Mouse (Mus musculus) liver, embryonic 14.5 days (tissue): ENCODE measurements at regions not wholly inside any gene's neighbourhood (a gene's known extent, or its start where the extent isn't known, plus 50 kb on each side); places are given as distances from the start of the nearest gene placed in this dataset.

Source experiments
- ATAC-seq: fragments of 200-750 bp; cut with Nextera tagmentation; 2 replicates; pipeline ENCODE4 v1.8.0; 2017; ENCODE audit warnings: moderate number of reproducible peaks, mild to moderate bottlenecking, moderate library complexity; ENCODE audit not compliant: insufficient read depth
- DNase-seq, 3 experiments: peaks; one replicate each; pipeline ENCODE4 v3.0.0-alpha.2; 2012 to 2013; ENCODE audit warnings: low read depth in 3 of 3, low spot score in 3 of 3
- H3K27ac ChIP-seq: fragments of 300-500 bp; sonication (generic); 2 replicates; pipeline ENCODE4 v1.5.1; 2014; ENCODE audit warnings: moderate library complexity, mild to moderate bottlenecking, control low read depth, inconsistent platforms
- H3K27me3 ChIP-seq: fragments of 300-500 bp; sonication (generic); 2 replicates; pipeline ENCODE4 v1.6.1; 2014; ENCODE audit warnings: mild to moderate bottlenecking, low read length, moderate library complexity; ENCODE audit not compliant: control insufficient read depth, insufficient read depth
- H3K36me3 ChIP-seq: fragments of 300-500 bp; sonication (generic); replicated peaks from 2 replicates; pipeline ENCODE4 v1.6.1; 2014; ENCODE audit warnings: low read depth; ENCODE audit not compliant: control insufficient read depth, insufficient read depth
- H3K4me1 ChIP-seq, 2 experiments: fragments of 200-500 bp in 1 of 2; fragments of 300-500 bp in 1 of 2; sonication (generic) in 1 of 2; replicated peaks; 2 replicates each; pipeline ENCODE4 v1.6.1; 2012 to 2014; ENCODE audit warnings: antibody characterized with exemption in 1 of 2, inconsistent platforms in 1 of 2, low read length in 1 of 2; ENCODE audit not compliant: control insufficient read depth in 2 of 2, insufficient read depth in 2 of 2
- H3K4me2 ChIP-seq: fragments of 300-500 bp; sonication (generic); 2 replicates; pipeline ENCODE4 v1.6.1; 2014; ENCODE audit warnings: low read depth, mild to moderate bottlenecking, control low read depth, moderate library complexity
- H3K4me3 ChIP-seq, 2 experiments: fragments of 200-500 bp in 1 of 2; fragments of 300-500 bp in 1 of 2; sonication (generic) in 1 of 2; 2 replicates each; pipeline ENCODE4 v1.5.1; 2012 to 2014; ENCODE audit warnings: low read depth in 2 of 2, low read length in 2 of 2, mild to moderate bottlenecking in 2 of 2, control low read depth in 1 of 2, inconsistent platforms in 1 of 2, moderate library complexity in 1 of 2; ENCODE audit not compliant: insufficient read depth in 1 of 2
- H3K9ac ChIP-seq: fragments of 300-500 bp; sonication (generic); replicated peaks from 2 replicates; pipeline ENCODE4 v1.6.1; 2014; ENCODE audit warnings: mild to moderate bottlenecking, control low read depth, moderate library complexity
- H3K9me3 ChIP-seq: fragments of 300-500 bp; sonication (generic); 2 replicates; pipeline ENCODE4 v1.6.1; 2016; ENCODE audit warnings: low read length, mixed read lengths; ENCODE audit not compliant: control insufficient read depth
- CTCF ChIP-seq: IDR thresholded peaks from 2 replicates; pipeline ENCODE4 v1.5.1; 2016; ENCODE audit warnings: antibody characterized with exemption, low read depth, control low read depth
- EP300 ChIP-seq: IDR thresholded peaks from 2 replicates; pipeline ENCODE4 v1.6.1; 2016; ENCODE audit warnings: antibody characterized with exemption, low read depth
- WGBS: fragments of 180-500 bp; shearing (Covaris S2); extraction: QIAGEN DNeasy Blood & Tissue Kit; methylation state at CpG from one replicate; pipeline ENCODE4 v1.1.7; 2014; ENCODE audit not compliant: insufficient replicate concordance; 5-methylcytosine and 5-hydroxymethylcytosine counted together

- Histone ChIP-seq H3K4me2 (no peak overlapping the region), H3K4me1 (no peaks in the 10 kb centered on the region), H3K27ac (no peak overlapping the region), H3K9me3 (no peaks in the 10 kb centered on the region; the same call in 1 of the 2 replicates), H3K27me3 (no peaks in the 10 kb centered on the region), H3K9ac (no peak overlapping the region), H3K4me3 (no peak overlapping the region), H3K36me3 (no peaks in the 10 kb centered on the region)
- DNase-seq (no peak), ATAC-seq (no peak)
- TF ChIP-seq EP300 = no peak
- no peak for TF ChIP-seq CTCF
- WGBS = 52% methylated on average over 7 of the region's 7 CpGs
These were observed 149.4 kb downstream of the Gm9376 start for GRCm38 (mm10) chr14:118416163-118416562.

DNA sequence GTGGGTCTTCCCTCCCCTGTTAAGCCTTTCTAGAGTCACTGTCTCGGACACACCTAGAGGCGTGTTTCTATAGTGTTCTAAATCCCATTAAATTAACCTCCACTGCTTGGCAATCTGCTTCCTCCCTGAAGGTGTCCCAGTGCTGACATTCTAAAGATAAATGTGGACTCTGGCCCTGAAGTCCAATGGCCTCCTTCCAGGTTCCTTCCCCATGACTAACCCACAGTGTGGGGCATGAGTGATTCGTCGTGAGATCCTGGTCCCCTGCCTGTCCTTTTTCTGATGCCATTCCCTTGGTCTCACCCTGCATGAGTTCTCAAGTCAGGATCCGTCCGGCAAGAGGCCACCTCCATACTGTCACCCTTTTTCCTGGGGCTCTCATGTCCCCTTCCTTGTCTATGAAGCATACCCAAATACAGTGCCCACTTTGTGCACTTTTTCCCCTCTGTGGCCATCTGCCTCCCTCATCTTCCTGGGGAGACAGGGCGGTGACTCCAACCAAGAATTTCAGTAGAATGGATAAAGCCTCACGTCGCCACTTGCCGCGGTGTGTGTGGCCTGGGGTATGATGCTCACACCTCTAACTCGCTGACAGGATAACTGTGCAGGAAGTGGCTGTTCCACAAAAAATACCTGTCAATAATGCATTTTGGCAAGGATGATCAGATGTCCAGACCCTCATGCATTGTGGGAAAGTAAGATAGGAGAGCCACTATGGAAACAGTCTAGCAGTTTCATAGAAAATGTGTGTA, 152.9 kb downstream of the Gm9376 start:
- no peaks in the 10 kb centered on the region; the same call in 1 of the 2 replicates for H3K9me3 ChIP-seq
- DNase-seq = no peak
- WGBS = 71% methylated on average over 12 of the region's 12 CpGs
- H3K4me1 ChIP-seq = no peaks in the 10 kb centered on the region
- no peak overlapping the region for H3K4me2 ChIP-seq
- no peak overlapping the region for H3K27ac ChIP-seq
- no peak overlapping the region for H3K4me3 ChIP-seq
- no peaks in the 10 kb centered on the region for H3K36me3 ChIP-seq
- no peaks in the 10 kb centered on the region for H3K27me3 ChIP-seq
- ATAC-seq = no peak
- H3K9ac ChIP-seq = no peak overlapping the region
- no peak for TF ChIP-seq EP300
- TF ChIP-seq CTCF = no peak

GRCm38 (mm10) chr14:118422351-118423001, 155.7 kb downstream of the Gm9376 start:
- Histone ChIP-seq H3K9me3 (no peaks in the 10 kb centered on the region), H3K36me3 (no peaks in the 10 kb centered on the region), H3K4me2 (no peak overlapping the region), H3K4me3 (no peak overlapping the region), H3K9ac (no peak overlapping the region), H3K27me3 (no peaks in the 10 kb centered on the region), H3K4me1 (no peaks in the 10 kb centered on the region), H3K27ac (no peak overlapping the region)
- ATAC-seq = no peak
- 9% methylated on average over 17 of the region's 17 CpGs for WGBS
- no peak for DNase-seq
- TF ChIP-seq EP300 (no peak), CTCF (no peak)

- WGBS = 18% methylated on average over 6 of the region's 9 CpGs
- DNase-seq = no peak
- Histone ChIP-seq H3K4me1 (no peaks in the 10 kb centered on the region), H3K9ac (no peak overlapping the region), H3K27ac (no peak overlapping the region), H3K4me2 (no peak overlapping the region), H3K4me3 (no peak overlapping the region), H3K27me3 (no peaks in the 10 kb centered on the region), H3K9me3 (no peaks in the 10 kb centered on the region), H3K36me3 (no peaks in the 10 kb centered on the region)
- ATAC-seq = no peak
- TF ChIP-seq CTCF (no peak), EP300 (no peak)
These were observed 156.5 kb downstream of the Gm9376 start for GRCm38 (mm10) chr14:118423269-118423668.

GRCm38 (mm10) chr14:118426562-118426961, 159.8 kb downstream of the Gm9376 start:
- no peak for DNase-seq
- Histone ChIP-seq H3K27ac (no peak overlapping the region), H3K27me3 (no peaks in the 10 kb centered on the region), H3K4me1 (no peaks in the 10 kb centered on the region), H3K9ac (no peak overlapping the region), H3K4me2 (no peak overlapping the region), H3K9me3 (no peaks in the 10 kb centered on the region), H3K36me3 (no peaks in the 10 kb centered on the region), H3K4me3 (no peak overlapping the region)
- WGBS = 50% methylated on average over 3 of the region's 3 CpGs
- ATAC-seq = no peak
- TF ChIP-seq EP300 (no peak), CTCF (no peak)
